Mouse (Mus musculus): ENCODE results near the gene Nol11.
A peak's percentile ranks its signal among the peaks of the same experiment; 100 is the strongest.
"Not testable (repeated sequence)": the region's sequence is repeated elsewhere in the genome, so short reads cannot be mapped to it uniquely, and the experiment has no call there.

Gene Nol11

GRCm38 (mm10) chr11:107155292-107155691 is 33.9 kb downstream of the Nol11 start:
- DNase-seq (ENCODE audit: low read depth, low spot score): no peak

GRCm38 (mm10) chr11:107154431-107154830 is 34.8 kb downstream of the Nol11 start:
- DNase-seq (ENCODE audit: low read depth, low spot score): no peak

- no peak for DNase-seq (ENCODE audit: low read depth, low spot score)
Measured at GRCm38 (mm10) chr11:107153645-107154044, 35.5 kb downstream of the Nol11 start.

- peak; percentile 55 for DNase-seq (ENCODE audit: low read depth, low spot score)
Measured at GRCm38 (mm10) chr11:107151809-107152208, 37.4 kb downstream of the Nol11 start.

- DNase-seq (ENCODE audit: low read depth, low spot score): not testable (repeated sequence)
Measured at GRCm38 (mm10) chr11:107143956-107144355, 45.2 kb downstream of the Nol11 start.

- DNase-seq (ENCODE audit: low read depth, low spot score): no peak
Measured at GRCm38 (mm10) chr11:107142382-107142781, 46.8 kb downstream of the Nol11 start.

- no peak for DNase-seq (ENCODE audit: low read depth, low spot score)
Measured at GRCm38 (mm10) chr11:107140756-107141155, 48.4 kb downstream of the Nol11 start.

GRCm38 (mm10) chr11:107138633-107139032 is 50.5 kb downstream of the Nol11 start:
- DNase-seq (ENCODE audit: low read depth, low spot score): peak; percentile 79

- no peak for DNase-seq (ENCODE audit: low read depth, low spot score)
Measured at GRCm38 (mm10) chr11:107137593-107137992, 51.6 kb downstream of the Nol11 start.

- not testable (repeated sequence) for DNase-seq (ENCODE audit: low read depth, low spot score)
Measured at GRCm38 (mm10) chr11:107136458-107136857, 52.7 kb downstream of the Nol11 start.

- DNase-seq (ENCODE audit: low read depth, low spot score): no peak
Measured at GRCm38 (mm10) chr11:107135741-107136140, 53.4 kb downstream of the Nol11 start.

GRCm38 (mm10) chr11:107132426-107132825 is 56.8 kb downstream of the Nol11 start:
- no peak for DNase-seq (ENCODE audit: low read depth, low spot score)

GRCm38 (mm10) chr11:107131749-107132421 is 57.3 kb downstream of the Nol11 start, which contains the start of gene Bptf:
Gene Bptf, minus strand, starts transcription at chr11:107132127.
- peak; percentile 97 for DNase-seq (ENCODE audit: low read depth, low spot score)

- DNase-seq (ENCODE audit: low read depth, low spot score): peak; percentile 71
Measured at GRCm38 (mm10) chr11:107130879-107131748, 58.1 kb downstream of the Nol11 start.

- peak; percentile 43 for DNase-seq (ENCODE audit: low read depth, low spot score)
Measured at GRCm38 (mm10) chr11:107130221-107130788, 58.9 kb downstream of the Nol11 start.

GRCm38 (mm10) chr11:107129641-107130040 is 59.5 kb downstream of the Nol11 start:
- no peak for DNase-seq (ENCODE audit: low read depth, low spot score)

- DNase-seq (ENCODE audit: low read depth, low spot score): not testable (repeated sequence)
Measured at GRCm38 (mm10) chr11:107126716-107127115, 62.5 kb downstream of the Nol11 start.

GRCm38 (mm10) chr11:107125011-107125410 is 64.2 kb downstream of the Nol11 start:
- DNase-seq (ENCODE audit: low read depth, low spot score): no peak

- DNase-seq (ENCODE audit: low read depth, low spot score): peak; percentile 73
Measured at GRCm38 (mm10) chr11:107124327-107124731, 64.9 kb downstream of the Nol11 start.

- no peak for DNase-seq (ENCODE audit: low read depth, low spot score)
Measured at GRCm38 (mm10) chr11:107117789-107118188, 71.4 kb downstream of the Nol11 start.

Measured in CD4-positive, CD25-positive, alpha-beta regulatory T cell, adult 2 months (primary cell).